Mouse (Mus musculus) CH12.LX (cell line): ENCODE results near the gene Tmbim4. TPM values are rescaled to one million over a fixed set of nuclear protein-coding genes. Genes with fewer than 3 reads are reported as not detected.

Experiments
- DNase-seq: peaks from one replicate; pipeline ENCODE4 v3.0.0-alpha.2; 2013; ENCODE audit errors: extremely low read depth
- H3K27ac ChIP-seq: 2 replicates; pipeline ENCODE4 v1.5.1; 2012; ENCODE audit warnings: low read depth, mild to moderate bottlenecking, control low read depth, moderate library complexity; ENCODE audit not compliant: insufficient read depth
- H3K27me3 ChIP-seq: replicated peaks from 2 replicates; pipeline ENCODE3; 2012; ENCODE audit warnings: inconsistent platforms
- H3K36me3 ChIP-seq, 2 experiments: replicated peaks in 1 of 2; 2 replicates each; pipeline versions ENCODE3 to v1.6.1; 2012; ENCODE audit warnings: inconsistent platforms in 1 of 2, low read length in 1 of 2, mild to moderate bottlenecking in 1 of 2, mixed read lengths in 1 of 2, moderate library complexity in 1 of 2; ENCODE audit not compliant: control insufficient read depth in 1 of 2, insufficient read depth in 1 of 2
- H3K4me1 ChIP-seq, 2 experiments: 2 replicates each; pipeline ENCODE4 v1.6.1; 2012; ENCODE audit warnings: inconsistent platforms in 1 of 2, moderate library complexity in 1 of 2; ENCODE audit not compliant: insufficient read depth in 2 of 2, control insufficient read depth in 1 of 2
- H3K4me2 ChIP-seq: 2 replicates; pipeline ENCODE4 v1.6.1; 2012; ENCODE audit warnings: low read depth, mild to moderate bottlenecking, control low read depth; ENCODE audit not compliant: poor library complexity, insufficient read depth, severe bottlenecking
- H3K4me3 ChIP-seq, 3 experiments: fragments of 150-350 bp in 1 of 3; sonication (generic) in 1 of 3; replicated peaks in 1 of 3; 2 replicates each; pipeline versions ENCODE3 to v1.5.1; 2011 to 2012; ENCODE audit warnings: low read depth in 2 of 3, low read length in 2 of 3, mild to moderate bottlenecking in 2 of 3, moderate library complexity in 2 of 3, control low read depth in 1 of 3, improper control_type of control experiment in 1 of 3, inconsistent platforms in 1 of 3, mixed read lengths in 1 of 3; ENCODE audit not compliant: poor library complexity in 1 of 3
- H3K79me2 ChIP-seq: replicated peaks from 2 replicates; pipeline ENCODE4 v1.6.1; 2012; ENCODE audit warnings: mild to moderate bottlenecking, moderate library complexity; ENCODE audit not compliant: control insufficient read depth, poor library complexity, insufficient read depth, severe bottlenecking; ENCODE audit errors: extremely low read depth
- H3K9ac ChIP-seq: 2 replicates; pipeline ENCODE4 v1.6.1; 2012; ENCODE audit warnings: low read depth, mild to moderate bottlenecking, control low read depth, moderate library complexity; ENCODE audit not compliant: insufficient read depth
- H3K9me3 ChIP-seq: replicated peaks from 2 replicates; pipeline ENCODE3; 2012; ENCODE audit warnings: low read length, inconsistent platforms, mixed read lengths
- BHLHE40 ChIP-seq: IDR thresholded peaks from 2 replicates; pipeline ENCODE4 v1.6.1; 2011; ENCODE audit warnings: mild to moderate bottlenecking, low read depth, low read length, improper control_type of control experiment
- CHD2 ChIP-seq: IDR thresholded peaks from 2 replicates; pipeline ENCODE4 v1.6.1; 2011; ENCODE audit warnings: low read length, improper control_type of control experiment
- CTCF ChIP-seq, 2 experiments: IDR thresholded peaks in 1 of 2; conservative IDR thresholded peaks in 1 of 2; 2 replicates each; pipeline ENCODE4 v1.5.1; 2011 to 2012; ENCODE audit warnings: low read depth in 2 of 2, low read length in 2 of 2, improper control_type of control experiment in 1 of 2, inconsistent platforms in 1 of 2, mild to moderate bottlenecking in 1 of 2, moderate library complexity in 1 of 2
- E2F4 ChIP-seq: IDR thresholded peaks from 2 replicates; pipeline ENCODE4 v1.6.1; 2011; ENCODE audit warnings: low read depth, low read length, improper control_type of control experiment; ENCODE audit not compliant: insufficient replicate concordance
- ELF1 ChIP-seq: IDR thresholded peaks from 2 replicates; pipeline ENCODE4 v1.6.1; 2014; ENCODE audit warnings: low read depth, mild to moderate bottlenecking, inconsistent platforms, low read length, improper control_type of control experiment
- IRF4 ChIP-seq: IDR thresholded peaks from 2 replicates; pipeline ENCODE4 v1.6.1; 2014; ENCODE audit warnings: low read depth, mild to moderate bottlenecking, inconsistent platforms, low read length, improper control_type of control experiment
- JUN ChIP-seq: IDR thresholded peaks from 2 replicates; pipeline ENCODE4 v1.6.1; 2011; ENCODE audit warnings: low read depth, mild to moderate bottlenecking, low read length, improper control_type of control experiment, moderate library complexity; ENCODE audit not compliant: insufficient read depth
- JUND ChIP-seq: conservative IDR thresholded peaks from 2 replicates; pipeline ENCODE4 v1.6.1; 2011; ENCODE audit warnings: low read depth, low read length, improper control_type of control experiment
- MAFK ChIP-seq: IDR thresholded peaks from 2 replicates; pipeline ENCODE4 v1.6.1; 2011; ENCODE audit warnings: low read length, improper control_type of control experiment; ENCODE audit not compliant: insufficient replicate concordance
- MAZ ChIP-seq: IDR thresholded peaks from 2 replicates; pipeline ENCODE4 v1.6.1; 2012; ENCODE audit warnings: low read depth, mild to moderate bottlenecking, inconsistent platforms, low read length, improper control_type of control experiment, moderate library complexity
- MEF2A ChIP-seq: IDR thresholded peaks from 2 replicates; pipeline ENCODE4 v1.6.1; 2014; ENCODE audit warnings: low read depth, mild to moderate bottlenecking, inconsistent platforms, low read length, improper control_type of control experiment, borderline replicate concordance
- MXI1 ChIP-seq: IDR thresholded peaks from 2 replicates; pipeline ENCODE4 v1.6.1; 2011; ENCODE audit warnings: mild to moderate bottlenecking, low read depth, low read length, improper control_type of control experiment
- MYC ChIP-seq: IDR thresholded peaks from 2 replicates; pipeline ENCODE4 v1.6.1; 2011; ENCODE audit warnings: low read depth, mild to moderate bottlenecking, improper control_type of control experiment, low read length
- NRF1 ChIP-seq: IDR thresholded peaks from 2 replicates; pipeline ENCODE4 v1.6.1; 2014; ENCODE audit warnings: low read depth, mild to moderate bottlenecking, inconsistent platforms, low read length, improper control_type of control experiment, moderate library complexity
- PAX5 ChIP-seq: IDR thresholded peaks from 2 replicates; pipeline ENCODE4 v1.6.1; 2012; ENCODE audit warnings: low read length, inconsistent platforms, mixed read lengths
- POLR2AphosphoS2 ChIP-seq: IDR thresholded peaks from 2 replicates; pipeline ENCODE4 v1.6.1; 2011; ENCODE audit warnings: low read depth, low read length, improper control_type of control experiment
- RCOR1 ChIP-seq: conservative IDR thresholded peaks from 2 replicates; pipeline ENCODE4 v1.6.1; 2012; ENCODE audit warnings: low read depth, mild to moderate bottlenecking, inconsistent platforms, low read length, improper control_type of control experiment
- SMC3 ChIP-seq: IDR thresholded peaks from 2 replicates; pipeline ENCODE4 v1.6.1; 2011; ENCODE audit warnings: low read depth, low read length, improper control_type of control experiment
- TCF12 ChIP-seq: IDR thresholded peaks from 2 replicates; pipeline ENCODE4 v1.6.1; 2014; ENCODE audit warnings: low read depth, mild to moderate bottlenecking, inconsistent platforms, low read length, improper control_type of control experiment
- UBTF ChIP-seq: IDR thresholded peaks from 2 replicates; pipeline ENCODE4 v1.6.1; 2012; ENCODE audit warnings: low read depth, mild to moderate bottlenecking, inconsistent platforms, low read length, improper control_type of control experiment, moderate library complexity
- USF1 ChIP-seq: IDR thresholded peaks from 2 replicates; pipeline ENCODE4 v1.6.1; 2014; ENCODE audit warnings: low read depth, mild to moderate bottlenecking, inconsistent platforms, low read length, improper control_type of control experiment
- USF2 ChIP-seq: conservative IDR thresholded peaks from 2 replicates; pipeline ENCODE4 v1.6.1; 2011; ENCODE audit warnings: low read depth, low read length, improper control_type of control experiment
- ZC3H11A ChIP-seq: IDR thresholded peaks from 2 replicates; pipeline ENCODE4 v1.6.1; 2012; ENCODE audit warnings: low read depth, mild to moderate bottlenecking, inconsistent platforms, low read length, improper control_type of control experiment
- ZKSCAN1 ChIP-seq: IDR thresholded peaks from 2 replicates; pipeline ENCODE4 v1.6.1; 2012; ENCODE audit warnings: low read depth, inconsistent platforms, low read length, improper control_type of control experiment, borderline replicate concordance
- ZMIZ1 ChIP-seq: IDR thresholded peaks from 2 replicates; pipeline ENCODE4 v1.6.1; 2012; ENCODE audit warnings: low read depth, mild to moderate bottlenecking, inconsistent platforms, low read length, improper control_type of control experiment
- dilution Hi-C: fragments of 300-500 bp; cut with MboI; formaldehyde crosslinking; loops from 2 replicates; pipeline ENCODE4 v1.14.3; 2020; ENCODE audit warnings: low sequenced_read_pairs; ENCODE audit not compliant: extremely low pct_unique_long_range_greater_than_20kb, extremely low pct_ligation_motif_present
- in situ Hi-C: fragments of 300-500 bp; cut with MboI; formaldehyde crosslinking; loops from 3 replicates; pipeline ENCODE4 v1.14.3; 2019; ENCODE audit warnings: low sequenced_read_pairs, low pct_ligation_motif_present, low pct_unique_long_range_greater_than_20kb, mixed read lengths
- polyA plus RNA-seq: library from polyadenylated mRNA; unstranded; fragments of >175 nt; gene quantifications from 2 replicates; pipeline ENCODE4 v1.2.1, GENCODE M21; 2012; ENCODE audit warnings: low read depth; ENCODE audit not compliant: insufficient read length
- total RNA-seq, 2 experiments: library from RNA; depleted of rRNA; stranded (reverse); fragments of 300-350 nt in 1 of 2; fragments of >200 nt in 1 of 2; gene quantifications; 2 replicates each; pipeline ENCODE4 v1.2.3; 2012 to 2014

Gene Tmbim4
- total and polyA plus RNA-seq, 3 experiments: 97.8 to 113 (median 112) TPM

- TF ChIP-seq MAZ (0 out of 2 replicates have a peak, but pooled peaks have one; percentile 10), E2F4 (no peak), USF2 (0 out of 2 replicates have a peak, but pooled peaks have one; percentile 4), BHLHE40 (no peak), USF1 (no peak; the same call in 1 of the 2 replicates), NRF1 (no peak), CTCF (conservative IDR thresholded peaks at IDR 0.05 in 1 of 2, IDR thresholded peaks at IDR 0.05 in 1 of 2; ENCODE audit: low read depth in 2 of 2, low read length in 2 of 2) (peak; percentile 86 to 96), MYC (peak; percentile 82), IRF4 (no peak), JUN (no peak), ELF1 (no peak), MEF2A (no peak), ZMIZ1 (no peak), MAFK (no peak), JUND (no peak)
Measured at GRCm38 (mm10) chr10:120270777-120271176, 69.4 kb downstream of the Tmbim4 start (continued).

GRCm38 (mm10) chr10:120271318-120271717 is 69.9 kb downstream of the Tmbim4 start:
- Histone ChIP-seq H3K27ac (no peak overlapping the region), H3K4me1 (peaks cover 0 to 10% of the 10 kb centered on the region in 2 experiments; a peak in 2 of 4 replicates), H3K36me3 (no peaks in the 10 kb centered on the region), H3K27me3 (no peaks in the 10 kb centered on the region), H3K79me2 (no peaks in the 10 kb centered on the region), H3K9ac (no peak overlapping the region), H3K4me2 (peak overlapping the region; percentile 75), H3K4me3 (no peak overlapping the region), H3K9me3 (no peaks in the 10 kb centered on the region)
- in situ Hi-C loops: loop anchor here (25.0 kb wide), 1 partner anchor 591 kb away; no protein-coding TSS in a partner anchor
- dilution Hi-C loops: no loop called here
- no peak for DNase-seq
- TF ChIP-seq USF2: 0 out of 2 replicates have a peak, but pooled peaks have one; percentile 2
- TF ChIP-seq CTCF (conservative IDR thresholded peaks at IDR 0.05 in 1 of 2, IDR thresholded peaks at IDR 0.05 in 1 of 2; ENCODE audit: low read depth in 2 of 2, low read length in 2 of 2): no peak

- Histone ChIP-seq H3K4me2 (no peak overlapping the region; the same call in 1 of the 2 replicates), H3K4me1 (peaks cover 0 to 10% of the 10 kb centered on the region in 2 experiments; a peak in 2 of 4 replicates), H3K9ac (no peak overlapping the region), H3K27ac (no peak overlapping the region), H3K79me2 (no peaks in the 10 kb centered on the region), H3K36me3 (no peaks in the 10 kb centered on the region), H3K9me3 (no peaks in the 10 kb centered on the region), H3K27me3 (no peaks in the 10 kb centered on the region), H3K4me3 (no peak overlapping the region)
- dilution Hi-C loops: no loop called here
- in situ Hi-C loops: loop anchor here (25.0 kb wide), 1 partner anchor 590 kb away; no protein-coding TSS in a partner anchor
- DNase-seq: no peak
- no peak for TF ChIP-seq RCOR1
- TF ChIP-seq SMC3: no peak
- TF ChIP-seq CTCF (conservative IDR thresholded peaks at IDR 0.05 in 1 of 2, IDR thresholded peaks at IDR 0.05 in 1 of 2; ENCODE audit: low read depth in 2 of 2, low read length in 2 of 2): no peak
- TF ChIP-seq PAX5: no peak
- TF ChIP-seq UBTF: no peak
- TF ChIP-seq ZMIZ1: no peak
- TF ChIP-seq TCF12: no peak
- TF ChIP-seq ZKSCAN1: no peak
- TF ChIP-seq ZC3H11A: no peak
- no peak for TF ChIP-seq CHD2
- TF ChIP-seq POLR2AphosphoS2: no peak
- TF ChIP-seq USF1: no peak
- no peak for TF ChIP-seq MXI1
Measured at GRCm38 (mm10) chr10:120271879-120272269, 70.5 kb downstream of the Tmbim4 start.
